Mouse (Mus musculus) hindbrain, embryonic 12.5 days (tissue): ENCODE data around the gene Dcbld1. TPM values are rescaled to one million over a fixed set of nuclear protein-coding genes. Genes with fewer than 3 reads are reported as not detected.

Source experiments
- ATAC-seq: fragments of 200-750 bp; cut with Nextera tagmentation; 2 replicates; pipeline ENCODE4 v1.8.0; 2017; ENCODE audit warnings: moderate TSS enrichment; ENCODE audit not compliant: low FRiP score
- H3K27ac ChIP-seq: fragments of 300-500 bp; sonication (generic); 2 replicates; pipeline ENCODE4 v1.5.1; 2016; ENCODE audit warnings: mild to moderate bottlenecking
- H3K27me3 ChIP-seq: fragments of 300-500 bp; sonication (generic); 2 replicates; pipeline ENCODE4 v1.6.1; 2016; ENCODE audit warnings: mild to moderate bottlenecking
- H3K36me3 ChIP-seq: fragments of 300-500 bp; sonication (generic); 2 replicates; pipeline ENCODE4 v1.6.1; 2016; ENCODE audit warnings: mild to moderate bottlenecking
- H3K4me1 ChIP-seq: fragments of 300-500 bp; sonication (generic); 2 replicates; pipeline ENCODE4 v1.6.1; 2016
- H3K4me2 ChIP-seq: fragments of 300-500 bp; sonication (generic); replicated peaks from 2 replicates; pipeline ENCODE4 v1.6.1; 2016; ENCODE audit warnings: mild to moderate bottlenecking
- H3K4me3 ChIP-seq: fragments of 300-500 bp; sonication (generic); 2 replicates; pipeline ENCODE4 v1.5.1; 2016; ENCODE audit warnings: mild to moderate bottlenecking
- H3K9ac ChIP-seq: fragments of 300-500 bp; sonication (generic); 2 replicates; pipeline ENCODE4 v1.6.1; 2016; ENCODE audit warnings: mild to moderate bottlenecking, moderate library complexity
- H3K9me3 ChIP-seq: fragments of 300-500 bp; sonication (generic); replicated peaks from 2 replicates; pipeline ENCODE4 v1.6.1; 2016; ENCODE audit warnings: mild to moderate bottlenecking
- WGBS: fragments of 180-500 bp; shearing (Covaris S2); methylation state at CpG from one replicate; pipeline ENCODE4 v1.1.7; 2016; 5-methylcytosine and 5-hydroxymethylcytosine counted together
- polyA plus RNA-seq: library from polyadenylated mRNA; unstranded; fragments of >200 nt; fragmentation: Nextera tagmentation; extraction: Ambion mirVana; gene quantifications from 2 replicates; pipeline ENCODE4 v1.2.1, GENCODE M21; 2016

Gene Dcbld1
- polyA plus RNA-seq, 1 experiment from 2014 or later, result 27.5 TPM

GRCm38 (mm10) chr10:52234654-52234981 is 1.2 kb downstream of the Dcbld1 start:
- Histone ChIP-seq H3K36me3 (no peaks in the 10 kb centered on the region), H3K4me3 (peak overlapping the region; percentile 86), H3K9me3 (no peaks in the 10 kb centered on the region), H3K27ac (no peak overlapping the region), H3K4me1 (peaks cover 7% of the 10 kb centered on the region), H3K9ac (peak overlapping the region; percentile 88; the same call in 1 of the 2 replicates), H3K4me2 (peak overlapping the region; percentile 87), H3K27me3 (0 out of 2 replicates have a peak, but pooled peaks cover 6% of the 10 kb centered on the region)
- WGBS, result 23% methylated on average over 7 of the region's 7 CpGs
- ATAC-seq, result no peak

GRCm38 (mm10) chr10:52235461-52235860 is 2.0 kb downstream of the Dcbld1 start:
- Histone ChIP-seq H3K9ac (no peak overlapping the region), H3K4me3 (no peak overlapping the region), H3K4me1 (peaks cover 7% of the 10 kb centered on the region), H3K27me3 (0 out of 2 replicates have a peak, but pooled peaks cover 6% of the 10 kb centered on the region), H3K36me3 (no peaks in the 10 kb centered on the region), H3K4me2 (peak overlapping the region; percentile 87; the same call in 1 of the 2 replicates), H3K9me3 (no peaks in the 10 kb centered on the region), H3K27ac (no peak overlapping the region)
- WGBS, result 87% methylated on average over 5 of the region's 5 CpGs
- no peak for ATAC-seq

GRCm38 (mm10) chr10:52242015-52242414 is 8.6 kb downstream of the Dcbld1 start:
- H3K36me3 ChIP-seq, result no peaks in the 10 kb centered on the region
- H3K4me1 ChIP-seq, result peaks cover 5% of the 10 kb centered on the region; the same call in 1 of the 2 replicates
- H3K4me3 ChIP-seq, result no peak overlapping the region
- WGBS, result 94% methylated on average over 5 of the region's 5 CpGs
- no peak for ATAC-seq
- H3K4me2 ChIP-seq, result no peak overlapping the region
- no peak overlapping the region for H3K9ac ChIP-seq
- no peak overlapping the region for H3K27ac ChIP-seq
- no peaks in the 10 kb centered on the region for H3K27me3 ChIP-seq
- H3K9me3 ChIP-seq, result 0 out of 2 replicates have a peak, but pooled peaks cover 4% of the 10 kb centered on the region

GRCm38 (mm10) chr10:52242680-52243323 is 9.4 kb downstream of the Dcbld1 start:
- no peak overlapping the region for H3K27ac ChIP-seq
- no peaks in the 10 kb centered on the region for H3K36me3 ChIP-seq
- H3K4me1 ChIP-seq, result peaks cover 5% of the 10 kb centered on the region; the same call in 1 of the 2 replicates
- no peak for ATAC-seq
- no peak overlapping the region for H3K9ac ChIP-seq
- WGBS, result 50% methylated on average over 7 of the region's 7 CpGs
- H3K9me3 ChIP-seq, result 0 out of 2 replicates have a peak, but pooled peaks cover 4% of the 10 kb centered on the region
- H3K4me2 ChIP-seq, result no peak overlapping the region
- no peak overlapping the region for H3K4me3 ChIP-seq
- no peaks in the 10 kb centered on the region for H3K27me3 ChIP-seq

- ATAC-seq, result no peak
- H3K4me2 ChIP-seq, result no peak overlapping the region
- no peak overlapping the region for H3K27ac ChIP-seq
- H3K9me3 ChIP-seq, result 0 out of 2 replicates have a peak, but pooled peaks cover 4% of the 10 kb centered on the region
- no peaks in the 10 kb centered on the region for H3K36me3 ChIP-seq
- H3K4me1 ChIP-seq, result peaks cover 5% of the 10 kb centered on the region; the same call in 1 of the 2 replicates
- no peak overlapping the region for H3K9ac ChIP-seq
- H3K27me3 ChIP-seq, result no peaks in the 10 kb centered on the region
- H3K4me3 ChIP-seq, result no peak overlapping the region
- 52% methylated on average over 3 of the region's 3 CpGs for WGBS
Measured at GRCm38 (mm10) chr10:52246207-52246606, 12.8 kb downstream of the Dcbld1 start.

- Histone ChIP-seq H3K4me2 (no peak overlapping the region), H3K9me3 (no peaks in the 10 kb centered on the region), H3K4me3 (no peak overlapping the region), H3K27me3 (no peaks in the 10 kb centered on the region), H3K4me1 (no peaks in the 10 kb centered on the region), H3K27ac (no peak overlapping the region), H3K36me3 (no peaks in the 10 kb centered on the region), H3K9ac (no peak overlapping the region)
- ATAC-seq, result no peak
- WGBS, result 96% methylated on average over 1 of the region's 1 CpGs
Measured at GRCm38 (mm10) chr10:52252240-52252639, 18.8 kb downstream of the Dcbld1 start.

GRCm38 (mm10) chr10:52253426-52253825 is 20.0 kb downstream of the Dcbld1 start:
- no peak overlapping the region for H3K9ac ChIP-seq
- H3K4me2 ChIP-seq, result no peak overlapping the region
- H3K36me3 ChIP-seq, result no peaks in the 10 kb centered on the region
- H3K27me3 ChIP-seq, result no peaks in the 10 kb centered on the region
- ATAC-seq, result no peak
- no peak overlapping the region for H3K4me3 ChIP-seq
- H3K4me1 ChIP-seq, result no peaks in the 10 kb centered on the region
- no peak overlapping the region for H3K27ac ChIP-seq
- 81% methylated on average over 11 of the region's 11 CpGs for WGBS
- H3K9me3 ChIP-seq, result no peaks in the 10 kb centered on the region

GRCm38 (mm10) chr10:52257768-52258167 is 24.3 kb downstream of the Dcbld1 start:
- Histone ChIP-seq H3K9me3 (no peaks in the 10 kb centered on the region), H3K27ac (no peak overlapping the region), H3K4me3 (no peak overlapping the region), H3K4me2 (no peak overlapping the region), H3K4me1 (no peaks in the 10 kb centered on the region), H3K27me3 (no peaks in the 10 kb centered on the region), H3K9ac (no peak overlapping the region), H3K36me3 (no peaks in the 10 kb centered on the region)
- no peak for ATAC-seq
- WGBS, result 85% methylated on average over 2 of the region's 2 CpGs

GRCm38 (mm10) chr10:52258180-52258948 is 24.9 kb downstream of the Dcbld1 start:
- H3K4me3 ChIP-seq, result no peak overlapping the region
- H3K27ac ChIP-seq, result no peak overlapping the region
- no peaks in the 10 kb centered on the region for H3K36me3 ChIP-seq
- ATAC-seq, result no peak
- WGBS, result 59% methylated on average over 13 of the region's 13 CpGs
- H3K9ac ChIP-seq, result no peak overlapping the region
- no peak overlapping the region for H3K4me2 ChIP-seq
- no peaks in the 10 kb centered on the region for H3K4me1 ChIP-seq
- no peaks in the 10 kb centered on the region for H3K27me3 ChIP-seq
- no peaks in the 10 kb centered on the region for H3K9me3 ChIP-seq

GRCm38 (mm10) chr10:52260209-52260608 is 26.8 kb downstream of the Dcbld1 start:
- no peaks in the 10 kb centered on the region for H3K4me1 ChIP-seq
- no peaks in the 10 kb centered on the region for H3K27me3 ChIP-seq
- ATAC-seq, result no peak
- H3K4me2 ChIP-seq, result no peak overlapping the region
- 89% methylated on average over 4 of the region's 4 CpGs for WGBS
- H3K9me3 ChIP-seq, result no peaks in the 10 kb centered on the region
- no peak overlapping the region for H3K9ac ChIP-seq
- peaks cover 3% of the 10 kb centered on the region; the same call in 1 of the 2 replicates for H3K36me3 ChIP-seq
- H3K4me3 ChIP-seq, result no peak overlapping the region
- no peak overlapping the region for H3K27ac ChIP-seq

- no peaks in the 10 kb centered on the region for H3K27me3 ChIP-seq
- no peak overlapping the region for H3K4me2 ChIP-seq
- no peak overlapping the region for H3K27ac ChIP-seq
- 97% methylated on average over 5 of the region's 5 CpGs for WGBS
- ATAC-seq, result no peak
- no peaks in the 10 kb centered on the region for H3K9me3 ChIP-seq
- no peaks in the 10 kb centered on the region for H3K4me1 ChIP-seq
- peaks cover 3% of the 10 kb centered on the region; the same call in 1 of the 2 replicates for H3K36me3 ChIP-seq
- no peak overlapping the region for H3K4me3 ChIP-seq
- no peak overlapping the region for H3K9ac ChIP-seq
Measured at GRCm38 (mm10) chr10:52264162-52264561, 30.7 kb downstream of the Dcbld1 start.

GRCm38 (mm10) chr10:52268879-52269278 is 35.5 kb downstream of the Dcbld1 start:
- no peak overlapping the region for H3K27ac ChIP-seq
- no peak overlapping the region for H3K4me2 ChIP-seq
- H3K4me1 ChIP-seq, result peaks cover 8% of the 10 kb centered on the region
- H3K9me3 ChIP-seq, result no peaks in the 10 kb centered on the region
- H3K36me3 ChIP-seq, result peaks cover 3% of the 10 kb centered on the region; the same call in 1 of the 2 replicates
- no peak overlapping the region for H3K9ac ChIP-seq
- no peaks in the 10 kb centered on the region for H3K27me3 ChIP-seq
- ATAC-seq, result no peak
- no peak overlapping the region for H3K4me3 ChIP-seq
- WGBS, result 94% methylated on average over 5 of the region's 5 CpGs
